8 mouse cellular contexts compared by ENCODE assay signal in the genomic region with DNA sequence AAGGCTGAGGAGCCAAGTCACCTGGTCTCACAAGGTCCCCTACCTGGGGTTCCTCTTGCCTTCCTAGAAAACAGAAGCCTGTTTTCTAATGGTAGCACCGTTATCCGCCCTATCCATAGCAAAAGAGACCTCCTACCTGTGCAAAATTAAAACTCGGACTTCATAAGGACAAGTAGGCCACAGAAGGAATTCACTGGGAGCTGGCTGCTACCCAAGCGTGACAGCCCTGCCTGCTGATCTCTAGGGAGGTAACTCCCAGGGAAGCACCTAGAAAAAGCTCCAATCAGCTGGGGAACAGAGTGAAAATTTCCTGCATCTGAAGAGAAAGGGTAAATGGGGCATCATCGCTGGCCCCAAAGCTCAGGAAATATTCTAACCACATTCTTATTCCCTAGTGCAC. TPM values are rescaled to one million over a fixed set of nuclear protein-coding genes. Genes with fewer than 3 reads are reported as not detected.
A peak's percentile ranks its signal among the peaks of the same experiment; 100 is the strongest.
DNase-seq lines count a peak whose midpoint lies in the region; ATAC-seq lines count a peak whose summit lies in the region.

A gene (minus strand): TSS at position 349 of the 400 bp plus-strand sequence.

- peak within 1 kb of the TSS; percentile 74 for H3K4me2 ChIP-seq in forebrain, embryonic 15.5 days (replicated peaks)
- H3K4me2 ChIP-seq in kidney, embryonic 14.5 days (replicated peaks; ENCODE audit: low read depth, low read length) = peak within 1 kb of the TSS; percentile 87
- peak within 1 kb of the TSS; percentile 65 for H3K4me2 ChIP-seq in liver, embryonic 12.5 days

- 0 out of 2 replicates have a peak, but pooled peaks cover 4% of the 10 kb centered on the region for H3K9me3 ChIP-seq in megakaryocyte, embryonic 14.5 days
- H3K9me3 ChIP-seq in forebrain, embryonic 15.5 days = no peaks in the 10 kb centered on the region
- no peaks in the 10 kb centered on the region for H3K9me3 ChIP-seq in kidney, embryonic 14.5 days (ENCODE audit: control insufficient read depth, low read length)
- H3K9me3 ChIP-seq in liver, embryonic 12.5 days (replicated peaks) = no peaks in the 10 kb centered on the region

- peak within 1 kb of the TSS; percentile 76 for H3K27ac ChIP-seq in forebrain, embryonic 15.5 days (replicated peaks)
- peak within 1 kb of the TSS; percentile 13; the same call in 1 of the 2 replicates for H3K27ac ChIP-seq in kidney, embryonic 14.5 days (ENCODE audit: low read depth, low read length)
- H3K27ac ChIP-seq in liver, embryonic 12.5 days = no peak within 1 kb of the TSS

- peaks cover 13% of the 10 kb centered on the region for H3K27me3 ChIP-seq in megakaryocyte, embryonic 14.5 days (replicated peaks)
- H3K27me3 ChIP-seq in forebrain, embryonic 15.5 days = no peaks in the 10 kb centered on the region
- H3K27me3 ChIP-seq in kidney, embryonic 14.5 days (ENCODE audit: control insufficient read depth, insufficient read depth, low read length) = no peaks in the 10 kb centered on the region; the same call in 1 of the 2 replicates
- H3K27me3 ChIP-seq in liver, embryonic 12.5 days (replicated peaks) = peaks cover 25% of the 10 kb centered on the region

- ATAC-seq in megakaryocyte, adult 5-6 weeks (ENCODE audit: poor library complexity, severe bottlenecking) = no peak
- ATAC-seq in forebrain, embryonic 15.5 days (replicated peaks) = no peak
- ATAC-seq in kidney, embryonic 14.5 days (ENCODE audit: low FRiP score, low TSS enrichment) = peak; percentile 83
- ATAC-seq in liver, embryonic 12.5 days = no peak

- H3K9ac ChIP-seq in forebrain, embryonic 15.5 days (replicated peaks) = peak within 1 kb of the TSS; percentile 66
- H3K9ac ChIP-seq in kidney, embryonic 14.5 days (ENCODE audit: low read depth, low read length) = peak within 1 kb of the TSS; percentile 47; the same call in 1 of the 2 replicates
- H3K9ac ChIP-seq in liver, embryonic 12.5 days = 0 out of 2 replicates have a peak within 1 kb of the TSS, but pooled peaks have one; percentile 12

- WGBS in forebrain, embryonic 15.5 days = 36% methylated on average over 5 of the region's 5 CpGs
- 32% methylated on average over 5 of the region's 5 CpGs for WGBS in kidney, embryonic 14.5 days
- 37% methylated on average over 5 of the region's 5 CpGs for WGBS in liver, embryonic 12.5 days (ENCODE audit: insufficient replicate concordance)

- H3K36me3 ChIP-seq in megakaryocyte, embryonic 14.5 days (replicated peaks; ENCODE audit: low read length) = no peaks in the 10 kb centered on the region
- no peaks in the 10 kb centered on the region for H3K36me3 ChIP-seq in forebrain, embryonic 15.5 days
- H3K36me3 ChIP-seq in kidney, embryonic 14.5 days (ENCODE audit: control insufficient read depth, insufficient read depth, low read length) = no peaks in the 10 kb centered on the region
- H3K36me3 ChIP-seq in liver, embryonic 12.5 days = no peaks in the 10 kb centered on the region

- H3K4me1 ChIP-seq in megakaryocyte, embryonic 14.5 days = peaks cover 7% of the 10 kb centered on the region; the same call in 1 of the 2 replicates
- peaks cover 12% of the 10 kb centered on the region for H3K4me1 ChIP-seq in forebrain, embryonic 15.5 days
- no peaks in the 10 kb centered on the region for H3K4me1 ChIP-seq in kidney, embryonic 14.5 days (ENCODE audit: control insufficient read depth, insufficient read depth, low read length)
- H3K4me1 ChIP-seq in liver, embryonic 12.5 days = no peaks in the 10 kb centered on the region

- peak within 1 kb of the TSS; percentile 69 for H3K4me3 ChIP-seq in megakaryocyte, embryonic 14.5 days (replicated peaks)
- H3K4me3 ChIP-seq in forebrain, embryonic 15.5 days = peak within 1 kb of the TSS; percentile 60
- H3K4me3 ChIP-seq in kidney, embryonic 14.5 days (ENCODE audit: low read length) = peak within 1 kb of the TSS; percentile 42
- H3K4me3 ChIP-seq in liver, embryonic 12.5 days = peak within 1 kb of the TSS; percentile 39

- DNase-seq in testis, postnatal 10 days (ENCODE audit: low spot score) = peak; percentile 50
- no peak for DNase-seq in spleen, postnatal 36 days (ENCODE audit: low spot score in 2 of 2)
- DNase-seq in lung, postnatal 14 days = no peak

RNA-seq across cellular contexts. Expression of the gene that starts here (rescaled TPM):
- polyA plus RNA-seq in megakaryocyte, embryonic 14.5 days (2012; ENCODE audit: insufficient read depth, low replicate concordance) = not detected in 2 replicates
- 0.09 and 0.45 TPM in 2 replicates for total RNA-seq in megakaryocyte, adult 5-6 weeks (2015)
- total RNA-seq in megakaryocyte, adult 5-6 weeks (2017) = 0.18 TPM in 1 of 2 replicates, not detected in the other
- polyA plus RNA-seq in forebrain, embryonic 15.5 days (2015; fragmentation: Nextera tagmentation; extraction: Ambion mirVana) = 16.8 and 18.0 TPM in 2 replicates
- polyA plus RNA-seq in kidney, embryonic 14.5 days (2014; fragmentation: Nextera tagmentation; extraction: Ambion mirVana) = 0.23 and 0.74 TPM in 2 replicates
- polyA plus RNA-seq in liver, embryonic 12.5 days (2016; fragmentation: Nextera tagmentation; extraction: Ambion mirVana) = 0.06 TPM in 1 of 2 replicates, not detected in the other

Comparison
In these comparisons a context has a peak if more than half of its experiments do, and no peak if none do; other contexts are left out.
1. RNA of the gene that starts here (polyA plus RNA-seq): 16.8 to 18.0 TPM in forebrain, embryonic 15.5 days; 0.23 to 0.74 TPM in kidney, embryonic 14.5 days, 0.06 TPM in liver, embryonic 12.5 days and not detected in megakaryocyte, embryonic 14.5 days; every median in the first group is over 10 times any median in the second.
2. Peak in ATAC-seq, H3K4me3 ChIP-seq, H3K27ac ChIP-seq, H3K9ac ChIP-seq and H3K4me2 ChIP-seq in kidney, embryonic 14.5 days; RNA of the gene not detected or under 1 TPM.
3. H3K9ac ChIP-seq: peak in every context shown above with its lines; median percentile 66 in forebrain, embryonic 15.5 days; 47 in kidney, embryonic 14.5 days; 12 in liver, embryonic 12.5 days.
4. Peak in every context shown above with its lines, with median percentiles within 50 percentile points of each other: H3K4me3 ChIP-seq and H3K4me2 ChIP-seq.